Mouse (Mus musculus): ENCODE measurements around the gene Elavl3.

DNA sequence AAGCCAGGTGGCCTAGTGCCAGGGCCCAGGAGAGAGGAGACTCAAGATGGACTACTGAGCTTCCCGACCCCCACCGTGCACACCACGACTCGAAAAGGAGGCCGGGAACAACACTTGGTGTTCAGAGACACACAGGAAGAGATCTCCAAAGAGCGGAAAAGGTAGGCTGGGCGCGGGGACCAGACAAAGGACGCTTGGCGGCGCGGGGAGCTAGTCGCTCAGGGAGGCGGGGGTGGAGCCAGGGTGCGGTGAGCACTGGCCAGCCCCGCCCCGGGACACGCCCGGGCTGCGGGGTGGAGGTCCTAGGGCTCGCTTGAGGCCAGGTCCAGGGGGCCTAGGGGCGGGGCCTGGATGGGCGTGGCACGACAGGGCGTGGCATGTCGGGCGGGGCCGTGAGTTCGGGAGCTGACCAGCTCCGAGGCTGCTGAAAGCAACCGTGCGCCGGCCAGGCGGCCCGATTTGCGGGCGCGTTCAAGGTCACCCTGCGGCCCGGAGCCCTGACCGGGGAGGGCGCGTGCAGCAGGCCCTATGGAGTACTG, 1.4 kb downstream of the Elavl3 start:
- TF ChIP-seq EP300 (optimal IDR thresholded peaks at IDR 0.05) (no peak), CTCF (IDR thresholded peaks at IDR 0.05; ENCODE audit: low read depth) (no peak)

Data from stomach, postnatal 0 days (tissue).